Mouse (Mus musculus): ENCODE data around the gene Hmmr.
A peak's percentile ranks its signal among the peaks of the same experiment; 100 is the strongest.

DNA sequence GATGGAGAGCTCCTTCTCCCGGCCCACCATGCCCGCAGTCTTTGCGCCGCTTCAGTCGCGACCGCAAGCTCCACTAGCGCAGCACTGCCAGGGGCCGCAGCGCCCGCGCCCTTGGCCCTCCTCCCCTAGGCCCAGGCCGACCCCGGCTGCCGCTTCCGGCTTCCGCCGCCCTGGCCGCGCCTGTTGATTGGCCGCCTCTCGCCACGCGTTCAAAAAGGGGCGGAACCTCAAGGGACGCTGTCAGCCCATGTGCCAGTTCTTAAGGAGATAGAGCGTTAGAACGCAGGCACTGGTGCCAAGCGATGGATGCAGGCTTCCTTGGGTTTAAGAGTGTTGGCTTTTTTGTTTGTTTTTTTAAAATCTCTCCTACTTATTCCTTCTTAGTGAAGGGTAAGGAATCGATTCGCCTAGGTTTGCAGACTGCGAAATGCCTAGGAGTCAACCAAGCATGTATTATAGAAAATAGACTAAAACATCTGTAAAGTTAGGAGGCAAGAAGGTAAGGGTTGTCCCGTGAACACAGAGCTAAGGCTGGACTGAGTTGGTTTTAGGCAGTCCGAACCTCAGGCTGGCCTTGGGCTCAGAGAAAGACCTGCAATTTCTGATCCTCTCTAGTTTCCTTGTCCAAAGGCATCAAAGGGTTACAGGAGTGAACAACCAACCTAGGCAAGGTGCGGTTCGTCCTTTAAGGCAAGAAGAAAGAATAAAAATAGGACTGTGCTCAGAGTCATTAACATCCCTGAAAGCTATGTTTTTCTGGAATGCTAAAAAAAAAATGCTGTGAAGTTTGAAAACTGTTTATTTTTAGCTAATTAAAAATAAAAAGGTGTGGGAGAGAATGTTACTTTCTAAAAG lies 40.5 kb downstream of the Hmmr start:
- TF ChIP-seq POLR2A (IDR thresholded peaks at IDR 0.05; ENCODE audit: extremely low read depth, insufficient read depth, low read length) (peak; percentile 90), CTCF (IDR thresholded peaks at IDR 0.05; ENCODE audit: low read depth, low read length) (no peak)

Data from liver, adult 2 months (tissue).